Mouse (Mus musculus): ENCODE results near the gene Olfr1178. TPM values are rescaled to one million over a fixed set of nuclear protein-coding genes. Genes with fewer than 3 reads are reported as not detected.
A peak's percentile ranks its signal among the peaks of the same experiment; 100 is the strongest.

Gene Olfr1178
- polyA plus RNA-seq (2012; rRNA removed) = not detected in 2 replicates

DNA sequence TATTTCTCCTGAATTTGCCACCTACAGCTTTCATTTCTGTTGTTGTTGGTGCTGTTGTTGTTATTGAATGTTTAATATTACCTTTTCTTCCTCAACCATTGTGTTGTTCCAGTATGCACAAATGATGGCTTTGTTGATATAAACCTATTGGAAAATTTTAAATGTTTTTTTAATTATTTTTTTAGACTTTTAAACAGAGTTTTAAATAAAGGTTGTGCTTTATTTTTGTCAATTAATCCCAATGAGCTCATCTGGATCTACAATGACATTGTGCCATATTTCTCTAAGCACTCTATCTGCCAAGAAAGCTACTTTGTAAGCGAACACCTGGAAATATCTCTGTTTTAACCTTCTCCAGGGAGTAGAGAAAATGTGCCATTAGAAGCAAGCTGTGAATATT lies at the start of gene Olfr1178:
Olfr1178 (plus strand) TSS at position 301 of the 400 bp plus-strand sequence.
- no peak for DNase-seq (ENCODE audit: extremely low spot score in 1 of 2, low spot score in 1 of 2)

GRCm38 (mm10) chr2:88346392-88346791 lies 40.5 kb upstream of the Olfr1178 start, which contains the start of gene Olfr1177-ps:
TSS of gene Olfr1177-ps (minus strand) at chr2:88346492.
- DNase-seq (ENCODE audit: extremely low spot score in 1 of 2, low spot score in 1 of 2) = no peak

GRCm38 (mm10) chr2:88356304-88356703 lies 30.6 kb upstream of the Olfr1178 start:
- peak in 1 of 2 experiments; percentile 64 for DNase-seq (ENCODE audit: extremely low spot score in 1 of 2, low spot score in 1 of 2)

GRCm38 (mm10) chr2:88406353-88406752 lies 19.5 kb downstream of the Olfr1178 start, which contains the start of gene Olfr1179:
TSS of gene Olfr1179 (minus strand) at chr2:88406453.
- no peak for DNase-seq (ENCODE audit: extremely low spot score in 1 of 2, low spot score in 1 of 2)

DNA sequence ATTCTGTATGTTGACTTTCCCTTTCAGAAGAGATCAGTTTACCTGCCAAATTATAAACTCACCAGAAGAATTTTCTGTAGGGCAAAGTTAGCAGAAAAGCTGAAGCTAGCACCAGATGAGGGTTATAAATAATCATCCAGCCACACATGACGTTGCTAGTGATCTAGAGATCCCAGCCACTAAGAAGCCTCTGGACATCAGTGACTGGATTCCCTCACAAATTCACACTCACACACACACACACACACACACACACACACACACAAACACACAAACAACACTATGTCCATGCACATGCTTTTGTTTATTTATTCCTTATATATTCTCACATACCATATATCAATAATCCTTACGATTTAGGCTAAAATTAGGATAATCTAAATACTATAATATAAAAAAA lies 32.2 kb downstream of the Olfr1178 start, which contains the start of gene Olfr1180:
Olfr1180 (minus strand) TSS at position 101 of the 400 bp plus-strand sequence.
- no peak for DNase-seq (ENCODE audit: extremely low spot score in 1 of 2, low spot score in 1 of 2)

DNA sequence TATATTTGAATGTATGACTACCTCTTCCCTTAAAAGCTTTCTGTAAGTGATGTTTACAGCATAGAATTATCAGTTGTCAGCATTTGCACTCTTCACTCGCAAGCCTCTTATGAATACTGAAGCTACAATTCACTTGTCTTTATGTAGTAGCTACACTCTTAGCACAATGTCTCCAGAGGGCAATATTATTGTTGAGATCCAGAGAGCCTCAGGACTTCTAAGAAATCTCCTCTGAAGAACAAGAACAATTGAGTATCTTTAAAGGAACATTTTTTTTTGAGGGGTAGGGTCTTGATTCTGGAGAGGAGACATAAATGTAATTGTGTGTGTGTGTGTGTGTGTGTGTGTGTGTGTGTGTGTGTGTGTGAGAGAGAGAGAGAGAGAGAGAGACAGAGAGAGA lies 39.2 kb downstream of the Olfr1178 start, which contains the start of gene Olfr1181:
Olfr1181 (minus strand) TSS at position 101 of the 400 bp plus-strand sequence.
- no peak for DNase-seq (ENCODE audit: extremely low spot score in 1 of 2, low spot score in 1 of 2)

- no peak for DNase-seq (ENCODE audit: extremely low spot score in 1 of 2, low spot score in 1 of 2)
Measured at GRCm38 (mm10) chr2:88449031-88449430, 62.2 kb downstream of the Olfr1178 start, which contains the start of gene Gm13757. TSS of gene Gm13757 (minus strand) at chr2:88449131.

Other genes with a start within 250 kb of the Olfr1178 start
- not detected in 2 replicates for gene Olfr1167, start 231.9 kb upstream of the Olfr1178 start, polyA plus RNA-seq (2012; rRNA removed)
- not detected in 2 replicates for gene Olfr1168, start 205.2 kb upstream of the Olfr1178 start, polyA plus RNA-seq (2012; rRNA removed)
- gene Olfr1170, start 158.7 kb upstream of the Olfr1178 start, polyA plus RNA-seq (2012; rRNA removed) = not detected in 2 replicates
- not detected in 2 replicates for gene Olfr1173, start 107.2 kb upstream of the Olfr1178 start, polyA plus RNA-seq (2012; rRNA removed)
- not detected in 2 replicates for gene Olfr1174-ps, start 71.9 kb upstream of the Olfr1178 start, polyA plus RNA-seq (2012; rRNA removed)
- not detected in 2 replicates for gene Olfr1175-ps, start 59.8 kb upstream of the Olfr1178 start, polyA plus RNA-seq (2012; rRNA removed)
- gene Olfr1176, start 50.3 kb upstream of the Olfr1178 start, polyA plus RNA-seq (2012; rRNA removed) = 0.02 TPM in 1 of 2 replicates, not detected in the other
- gene Olfr1177-ps, start 40.6 kb upstream of the Olfr1178 start, polyA plus RNA-seq (2012; rRNA removed) = not detected in 2 replicates
- gene Olfr1179, start 19.4 kb downstream of the Olfr1178 start, polyA plus RNA-seq (2012; rRNA removed) = not detected in 2 replicates
- not detected in 2 replicates for gene Olfr1180, start 32.1 kb downstream of the Olfr1178 start, polyA plus RNA-seq (2012; rRNA removed)
- not detected in 2 replicates for gene Olfr1181, start 39.1 kb downstream of the Olfr1178 start, polyA plus RNA-seq (2012; rRNA removed)
- gene Gm13757, start 62.1 kb downstream of the Olfr1178 start, polyA plus RNA-seq (2012; rRNA removed) = not detected in 2 replicates
- gene Olfr1183, start 67.8 kb downstream of the Olfr1178 start, polyA plus RNA-seq (2012; rRNA removed) = not detected in 2 replicates
- not detected in 2 replicates for gene Olfr1184, start 96.5 kb downstream of the Olfr1178 start, polyA plus RNA-seq (2012; rRNA removed)
- not detected in 2 replicates for gene Olfr1185-ps1, start 106.3 kb downstream of the Olfr1178 start, polyA plus RNA-seq (2012; rRNA removed)
- not detected in 2 replicates for gene Olfr1186, start 131.5 kb downstream of the Olfr1178 start, polyA plus RNA-seq (2012; rRNA removed)
- gene Olfr1188, start 169.9 kb downstream of the Olfr1178 start, polyA plus RNA-seq (2012; rRNA removed) = not detected in 2 replicates
- gene Olfr1189, start 199.4 kb downstream of the Olfr1178 start, polyA plus RNA-seq (2012; rRNA removed) = not detected in 2 replicates